Mouse (Mus musculus): ENCODE results near the gene Med25. TPM values are rescaled to one million over a fixed set of nuclear protein-coding genes. Genes with fewer than 3 reads are reported as not detected.

Gene Med25
- polyA plus RNA-seq, 1 experiment from 2014 or later, result 114 TPM

GRCm38 (mm10) chr7:44896499-44896898 lies 4.0 kb upstream of the Med25 start:
- Histone ChIP-seq H3K27me3 (ENCODE audit: control insufficient read depth, insufficient read depth, low read length) (no peaks in the 10 kb centered on the region), H3K4me2 (ENCODE audit: low read length) (peak overlapping the region; percentile 84), H3K36me3 (ENCODE audit: control insufficient read depth, insufficient read depth, low read length) (peaks cover 27% of the 10 kb centered on the region), H3K4me1 (ENCODE audit: control insufficient read depth, insufficient read depth, low read length) (peaks cover 39% of the 10 kb centered on the region), H3K4me3 (replicated peaks; ENCODE audit: low read depth, low read length) (peak overlapping the region; percentile 63), H3K9me3 (ENCODE audit: control insufficient read depth, low read length) (no peaks in the 10 kb centered on the region), H3K9ac (replicated peaks; ENCODE audit: low read length) (peak overlapping the region; percentile 70), H3K27ac (replicated peaks; ENCODE audit: low read depth, low read length) (peak overlapping the region; percentile 85)
- ATAC-seq (ENCODE audit: low FRiP score, low TSS enrichment), result no peak
- DNase-seq, result no peak
- WGBS, result 25% methylated on average over 10 of the region's 10 CpGs

- Histone ChIP-seq H3K27ac (replicated peaks; ENCODE audit: low read depth, low read length) (peak within 1 kb of the TSS; percentile 85), H3K27me3 (ENCODE audit: control insufficient read depth, insufficient read depth, low read length) (no peaks in the 10 kb centered on the region), H3K4me2 (ENCODE audit: low read length) (peak within 1 kb of the TSS; percentile 84), H3K4me3 (replicated peaks; ENCODE audit: low read depth, low read length) (peak within 1 kb of the TSS; percentile 63), H3K4me1 (ENCODE audit: control insufficient read depth, insufficient read depth, low read length) (peaks cover 43% of the 10 kb centered on the region), H3K36me3 (ENCODE audit: control insufficient read depth, insufficient read depth, low read length) (peaks cover 20% of the 10 kb centered on the region), H3K9me3 (ENCODE audit: control insufficient read depth, low read length) (no peaks in the 10 kb centered on the region), H3K9ac (replicated peaks; ENCODE audit: low read length) (peak within 1 kb of the TSS; percentile 70)
- WGBS, result under 1% methylated on average over 34 of the region's 34 CpGs
- DNase-seq, result peak; percentile 97
- ATAC-seq (ENCODE audit: low FRiP score, low TSS enrichment), result peak; percentile 81
Observed at GRCm38 (mm10) chr7:44895593-44896434, 3.3 kb upstream of the Med25 start, which contains the start of gene Fuz. Gene Fuz, plus strand, starts transcription at chr7:44896079.

GRCm38 (mm10) chr7:44895206-44895592 lies 2.7 kb upstream of the Med25 start:
- WGBS, result 16% methylated on average over 7 of the region's 7 CpGs
- no peak for ATAC-seq (ENCODE audit: low FRiP score, low TSS enrichment)
- Histone ChIP-seq H3K4me3 (replicated peaks; ENCODE audit: low read depth, low read length) (peak overlapping the region; percentile 63), H3K4me1 (ENCODE audit: control insufficient read depth, insufficient read depth, low read length) (peaks cover 49% of the 10 kb centered on the region), H3K27me3 (ENCODE audit: control insufficient read depth, insufficient read depth, low read length) (no peaks in the 10 kb centered on the region), H3K27ac (replicated peaks; ENCODE audit: low read depth, low read length) (peak overlapping the region; percentile 85), H3K4me2 (ENCODE audit: low read length) (peak overlapping the region; percentile 84), H3K9ac (replicated peaks; ENCODE audit: low read length) (0 out of 2 replicates have a peak overlapping the region, but pooled peaks have one; percentile 18), H3K9me3 (ENCODE audit: control insufficient read depth, low read length) (no peaks in the 10 kb centered on the region), H3K36me3 (ENCODE audit: control insufficient read depth, insufficient read depth, low read length) (peaks cover 20% of the 10 kb centered on the region)
- no peak for DNase-seq

- WGBS, result 94% methylated on average over 3 of the region's 3 CpGs
- H3K9me3 ChIP-seq (ENCODE audit: control insufficient read depth, low read length), result no peaks in the 10 kb centered on the region
- H3K36me3 ChIP-seq (ENCODE audit: control insufficient read depth, insufficient read depth, low read length), result peaks cover 17% of the 10 kb centered on the region
- H3K4me3 ChIP-seq (replicated peaks; ENCODE audit: low read depth, low read length), result no peak overlapping the region
- no peak for ATAC-seq (ENCODE audit: low FRiP score, low TSS enrichment)
- peak overlapping the region; percentile 85 for H3K27ac ChIP-seq (replicated peaks; ENCODE audit: low read depth, low read length)
- no peak for DNase-seq
- H3K4me1 ChIP-seq (ENCODE audit: control insufficient read depth, insufficient read depth, low read length), result peaks cover 50% of the 10 kb centered on the region
- H3K9ac ChIP-seq (replicated peaks; ENCODE audit: low read length), result no peak overlapping the region
- no peak overlapping the region for H3K4me2 ChIP-seq (ENCODE audit: low read length)
- no peaks in the 10 kb centered on the region for H3K27me3 ChIP-seq (ENCODE audit: control insufficient read depth, insufficient read depth, low read length)
Observed at GRCm38 (mm10) chr7:44894175-44894574, 1.7 kb upstream of the Med25 start.

GRCm38 (mm10) chr7:44893197-44893596 lies 685 bp upstream of the Med25 start:
- no peak for ATAC-seq (ENCODE audit: low FRiP score, low TSS enrichment)
- Histone ChIP-seq H3K36me3 (ENCODE audit: control insufficient read depth, insufficient read depth, low read length) (peaks cover 23% of the 10 kb centered on the region), H3K9me3 (ENCODE audit: control insufficient read depth, low read length) (no peaks in the 10 kb centered on the region), H3K4me1 (ENCODE audit: control insufficient read depth, insufficient read depth, low read length) (peaks cover 50% of the 10 kb centered on the region), H3K4me2 (ENCODE audit: low read length) (peak overlapping the region; percentile 95), H3K27me3 (ENCODE audit: control insufficient read depth, insufficient read depth, low read length) (no peaks in the 10 kb centered on the region), H3K9ac (replicated peaks; ENCODE audit: low read length) (peak overlapping the region; percentile 23; the same call in 1 of the 2 replicates), H3K27ac (replicated peaks; ENCODE audit: low read depth, low read length) (peak overlapping the region; percentile 85), H3K4me3 (replicated peaks; ENCODE audit: low read depth, low read length) (peak overlapping the region; percentile 59)
- DNase-seq, result peak; percentile 68
- 2% methylated on average over 8 of the region's 8 CpGs for WGBS

DNA sequence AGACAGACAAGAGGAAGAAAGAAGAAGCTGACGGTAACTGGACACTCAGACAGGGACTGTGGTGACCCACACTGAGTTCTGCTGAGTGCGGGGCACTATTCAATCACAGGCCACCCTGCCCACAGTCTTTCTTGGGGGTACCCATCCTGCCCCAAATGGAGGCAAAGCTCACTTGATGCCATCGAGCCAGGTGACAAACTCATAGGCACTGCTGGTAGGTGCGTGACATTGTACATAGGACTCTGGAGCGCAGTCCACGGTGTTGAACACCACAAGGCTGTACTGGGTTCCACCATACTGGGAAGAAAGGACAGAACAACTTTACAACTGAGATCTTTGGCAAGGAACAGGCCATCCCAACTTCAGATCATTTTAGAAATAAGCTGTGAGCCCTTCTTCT lies 901 bp downstream of the Med25 start:
- peaks cover 42% of the 10 kb centered on the region for H3K4me1 ChIP-seq (ENCODE audit: control insufficient read depth, insufficient read depth, low read length)
- WGBS, result 11% methylated on average over 6 of the region's 6 CpGs

DNA sequence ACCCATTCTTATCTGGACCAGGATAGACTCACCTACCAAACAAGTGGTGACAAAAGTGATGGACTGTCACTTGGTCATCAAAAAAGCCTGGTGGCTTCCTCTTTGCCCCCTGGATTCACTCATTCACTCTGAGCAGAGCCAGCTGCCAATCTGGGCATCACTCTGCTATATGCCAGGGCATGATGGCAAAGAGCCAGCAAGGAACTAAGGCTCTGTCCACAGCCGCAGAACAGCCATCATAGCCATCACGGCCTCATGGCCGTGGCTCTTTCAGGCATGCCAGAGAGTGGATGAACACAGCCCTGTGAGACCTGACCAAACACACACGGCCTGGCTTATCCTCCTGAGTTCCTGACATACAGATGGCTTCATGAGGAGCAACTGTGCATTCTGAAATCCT lies 1.8 kb downstream of the Med25 start:
- H3K27ac ChIP-seq (replicated peaks; ENCODE audit: low read depth, low read length), result 0 out of 2 replicates have a peak overlapping the region, but pooled peaks have one; percentile 20
- H3K36me3 ChIP-seq (ENCODE audit: control insufficient read depth, insufficient read depth, low read length), result peaks cover 37% of the 10 kb centered on the region
- peaks cover 38% of the 10 kb centered on the region for H3K4me1 ChIP-seq (ENCODE audit: control insufficient read depth, insufficient read depth, low read length)
- H3K9ac ChIP-seq (replicated peaks; ENCODE audit: low read length), result peak overlapping the region; percentile 74
- peak overlapping the region; percentile 95 for H3K4me2 ChIP-seq (ENCODE audit: low read length)
- no peaks in the 10 kb centered on the region for H3K27me3 ChIP-seq (ENCODE audit: control insufficient read depth, insufficient read depth, low read length)
- DNase-seq (peak; percentile 37), ATAC-seq (ENCODE audit: low FRiP score, low TSS enrichment) (no peak)
- peak overlapping the region; percentile 59 for H3K4me3 ChIP-seq (replicated peaks; ENCODE audit: low read depth, low read length)
- WGBS, result 63% methylated on average over 4 of the region's 4 CpGs
- H3K9me3 ChIP-seq (ENCODE audit: control insufficient read depth, low read length), result no peaks in the 10 kb centered on the region

More for the DNA sequence above, 901 bp downstream of the Med25 start:
- ATAC-seq (ENCODE audit: low FRiP score, low TSS enrichment) (no peak), DNase-seq (no peak)
- Histone ChIP-seq H3K4me2 (ENCODE audit: low read length) (peak overlapping the region; percentile 95), H3K27ac (replicated peaks; ENCODE audit: low read depth, low read length) (peak overlapping the region; percentile 96), H3K27me3 (ENCODE audit: control insufficient read depth, insufficient read depth, low read length) (no peaks in the 10 kb centered on the region), H3K4me3 (replicated peaks; ENCODE audit: low read depth, low read length) (peak overlapping the region; percentile 59), H3K36me3 (ENCODE audit: control insufficient read depth, insufficient read depth, low read length) (peaks cover 29% of the 10 kb centered on the region), H3K9me3 (ENCODE audit: control insufficient read depth, low read length) (no peaks in the 10 kb centered on the region), H3K9ac (replicated peaks; ENCODE audit: low read length) (peak overlapping the region; percentile 74)

- H3K4me2 ChIP-seq (ENCODE audit: low read length), result peak overlapping the region; percentile 95
- H3K27me3 ChIP-seq (ENCODE audit: control insufficient read depth, insufficient read depth, low read length), result no peaks in the 10 kb centered on the region
- H3K36me3 ChIP-seq (ENCODE audit: control insufficient read depth, insufficient read depth, low read length), result peaks cover 42% of the 10 kb centered on the region
- 85% methylated on average over 6 of the region's 7 CpGs for WGBS
- peak overlapping the region; percentile 74; the same call in 1 of the 2 replicates for H3K9ac ChIP-seq (replicated peaks; ENCODE audit: low read length)
- peaks cover 37% of the 10 kb centered on the region for H3K4me1 ChIP-seq (ENCODE audit: control insufficient read depth, insufficient read depth, low read length)
- no peak overlapping the region for H3K27ac ChIP-seq (replicated peaks; ENCODE audit: low read depth, low read length)
- no peaks in the 10 kb centered on the region for H3K9me3 ChIP-seq (ENCODE audit: control insufficient read depth, low read length)
- H3K4me3 ChIP-seq (replicated peaks; ENCODE audit: low read depth, low read length), result peak overlapping the region; percentile 59; the same call in 1 of the 2 replicates
- ATAC-seq (ENCODE audit: low FRiP score, low TSS enrichment) (no peak), DNase-seq (no peak)
Observed at GRCm38 (mm10) chr7:44890180-44890579, 2.3 kb downstream of the Med25 start.

Measured in midbrain, embryonic 14.5 days (tissue).